In genomic region chr3:96629729-96630600, GRCm38 (mm10) we compare ENCODE assay signal across 7 mouse cellular contexts. TPM values are rescaled to one million over a fixed set of nuclear protein-coding genes. Genes with fewer than 3 reads are reported as not detected.
DNase-seq lines count a peak whose midpoint lies in the region; ATAC-seq lines count a peak whose summit lies in the region.

Gene Rbm8a (plus strand): TSS chr3:96629933.

- DNase-seq in adrenal gland, adult 2 months: peak; percentile 96
- peak; percentile 99 for DNase-seq in embryo, embryonic 11.5 days (ENCODE audit: low read depth, low spot score)
- DNase-seq in gastrocnemius, postnatal 36 days: peak; percentile 93 to 95
- DNase-seq in left cerebral cortex, postnatal 25 days (ENCODE audit: low spot score in 2 of 2): peak; percentile 98 to 99
- DNase-seq in midbrain, embryonic 10.5 days (ENCODE audit: low spot score): peak; percentile 96
- peak; percentile 94 for DNase-seq in right cerebral cortex, postnatal 4 days

- H3K36me3 ChIP-seq in intestine, embryonic 15.5 days: peaks cover 13% of the 10 kb centered on the region; the same call in 1 of the 2 replicates
- peaks cover 60% of the 10 kb centered on the region for H3K36me3 ChIP-seq in midbrain, embryonic 10.5 days

- H3K9me3 ChIP-seq in intestine, embryonic 15.5 days: no peaks in the 10 kb centered on the region
- no peaks in the 10 kb centered on the region for H3K9me3 ChIP-seq in midbrain, embryonic 10.5 days (replicated peaks)

- peak within 1 kb of the TSS; percentile 68 for H3K4me3 ChIP-seq in intestine, embryonic 15.5 days (replicated peaks)
- H3K4me3 ChIP-seq in midbrain, embryonic 10.5 days: peak within 1 kb of the TSS; percentile 78

- H3K4me1 ChIP-seq in intestine, embryonic 15.5 days (replicated peaks): peaks cover 10% of the 10 kb centered on the region
- H3K4me1 ChIP-seq in midbrain, embryonic 10.5 days: peaks cover 27% of the 10 kb centered on the region

- H3K9ac ChIP-seq in intestine, embryonic 15.5 days: peak within 1 kb of the TSS; percentile 73

- ATAC-seq in intestine, embryonic 15.5 days: peak; percentile 96

- H3K27me3 ChIP-seq in intestine, embryonic 15.5 days (replicated peaks): no peaks in the 10 kb centered on the region
- H3K27me3 ChIP-seq in midbrain, embryonic 10.5 days (ENCODE audit: low read depth, poor library complexity, severe bottlenecking): no peaks in the 10 kb centered on the region

- WGBS in intestine, embryonic 15.5 days: 1% methylated on average over 48 of the region's 48 CpGs
- WGBS in midbrain, embryonic 10.5 days: under 1% methylated on average over 48 of the region's 48 CpGs

- intact Hi-C loops in gastrocnemius, postnatal 36 days (cut with DNase I): no loop called here
- intact Hi-C loops in left cerebral cortex, postnatal 25 days (cut with DNase I): no loop called here

- H3K27ac ChIP-seq in intestine, embryonic 15.5 days: peak within 1 kb of the TSS; percentile 83
- H3K27ac ChIP-seq in midbrain, embryonic 10.5 days (replicated peaks): peak within 1 kb of the TSS; percentile 94

- peak within 1 kb of the TSS; percentile 67 for H3K4me2 ChIP-seq in intestine, embryonic 15.5 days (replicated peaks)

RNA-seq across cellular contexts. Expression of gene Rbm8a, which starts in this region (rescaled TPM):
- total RNA-seq in adrenal gland, adult 2 months (2021): 10 to 100 TPM; 69.2 to 85.3 TPM
- 1.3 and 2.3 TPM in 2 replicates for polyA plus RNA-seq in adrenal gland, adult 2 months (2012; rRNA removed)
- total RNA-seq in gastrocnemius, postnatal 36 days (2021): 10 to 100 TPM; 19.9 to 29.7 TPM
- polyA plus RNA-seq in intestine, embryonic 15.5 days (2015; fragmentation: Nextera tagmentation; extraction: Ambion mirVana): 113 and 118 TPM in 2 replicates
- total RNA-seq in left cerebral cortex, postnatal 25 days (2021): 10 to 100 TPM; 34.2 to 46.3 TPM
- 205 and 215 TPM in 2 replicates for polyA plus RNA-seq in midbrain, embryonic 10.5 days (2016; fragmentation: Nextera tagmentation; extraction: Ambion mirVana)

Comparison
In these comparisons a context has a peak if more than half of its experiments do, and no peak if none do; other contexts are left out.
1. Peak in every context shown above with its lines: DNase-seq, ATAC-seq, H3K4me3 ChIP-seq and H3K27ac ChIP-seq.
2. RNA of gene Rbm8a (polyA plus RNA-seq): 205 to 215 TPM in midbrain, embryonic 10.5 days and 113 to 118 TPM in intestine, embryonic 15.5 days; 1.3 to 2.3 TPM in adrenal gland, adult 2 months; every median in the first group is over 10 times any median in the second.